Mouse (Mus musculus) cortical plate, adult 2 months (tissue): ENCODE measurements around the gene Mrpl14.

Experiments used
- CTCF ChIP-seq: fragments of 200-500 bp; IDR thresholded peaks from 2 replicates; pipeline ENCODE4 v1.5.1; 2011; ENCODE audit warnings: mild to moderate bottlenecking, control low read depth, low read length; ENCODE audit not compliant: insufficient read depth; ENCODE audit errors: extremely low read depth
- POLR2A ChIP-seq: fragments of 200-500 bp; IDR thresholded peaks from 2 replicates; pipeline ENCODE4 v1.6.1; 2011; ENCODE audit warnings: mild to moderate bottlenecking, low read length, control low read depth; ENCODE audit not compliant: insufficient read depth; ENCODE audit errors: extremely low read depth

GRCm38 (mm10) chr17:45708179-45708578 is 22.1 kb downstream of the Mrpl14 start:
- TF ChIP-seq CTCF: no peak
- TF ChIP-seq POLR2A: no peak
